Mouse (Mus musculus) urinary bladder, adult 18-20 months (tissue): ENCODE measurements at regions not wholly inside any gene's neighbourhood (a gene's known extent, or its start where the extent isn't known, plus 50 kb on each side); places are given as distances from the start of the nearest gene placed in this dataset.
"Not testable (repeated sequence)": the region's sequence is repeated elsewhere in the genome, so short reads cannot be mapped to it uniquely, and the experiment has no call there.

Experiments
- DNase-seq, 2 experiments: peaks; one replicate each; pipeline ENCODE4 v3.0.0; 2022; ENCODE audit warnings: low spot score in 2 of 2, mixed read lengths in 2 of 2

GRCm38 (mm10) chr7:63997997-63998396, 59.3 kb upstream of the Klf13 start:
- DNase-seq: no peak

DNA sequence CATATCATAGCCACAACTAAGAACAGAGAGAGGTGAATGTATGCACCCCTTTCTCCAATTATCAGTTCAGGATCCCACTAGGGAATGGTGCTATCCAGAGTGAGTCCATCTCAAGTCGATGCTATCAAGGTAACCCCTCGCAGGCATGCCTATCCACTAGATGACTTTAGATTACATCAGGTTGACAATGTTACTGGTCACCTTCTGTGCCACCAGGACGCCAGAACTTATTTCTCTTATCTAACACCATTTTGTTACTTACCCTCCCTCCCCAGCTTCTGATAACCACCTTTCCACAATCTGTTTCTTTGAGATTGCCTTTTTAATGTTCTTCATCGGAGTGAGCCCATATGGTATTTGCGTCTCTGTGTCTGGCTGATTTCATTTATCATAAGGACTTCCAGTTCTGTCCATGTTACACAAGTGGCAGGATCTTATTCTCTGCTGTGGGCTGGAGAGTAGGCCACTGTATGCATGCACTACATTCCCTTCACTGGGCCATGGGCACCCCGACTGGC, 57.9 kb upstream of the Klf13 start:
- DNase-seq: no peak

- DNase-seq: no peak
Measured at GRCm38 (mm10) chr7:63995255-63995980, 56.7 kb upstream of the Klf13 start.

GRCm38 (mm10) chr7:63994769-63995168, 56.1 kb upstream of the Klf13 start:
- not testable (repeated sequence) for DNase-seq

DNA sequence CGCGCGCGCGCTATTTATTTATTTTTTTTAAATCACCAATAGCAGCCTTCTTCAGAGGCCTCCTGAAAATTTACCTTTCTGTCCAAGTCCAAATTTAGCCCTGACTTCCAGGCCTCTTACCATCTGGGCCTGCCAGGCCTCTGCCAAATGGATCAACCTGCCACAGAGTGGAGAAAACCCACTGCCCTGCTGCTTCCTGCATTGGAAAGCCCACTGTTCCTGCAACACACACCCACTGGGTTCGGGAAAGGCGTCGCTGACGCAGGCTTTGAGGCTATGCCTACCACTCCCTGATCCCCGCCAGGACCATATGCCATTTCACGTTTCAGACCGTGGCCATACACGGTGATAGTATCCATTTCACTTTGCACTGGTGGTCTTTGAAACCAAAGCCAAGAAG, 53.4 kb upstream of the Klf13 start:
- no peak for DNase-seq

DNA sequence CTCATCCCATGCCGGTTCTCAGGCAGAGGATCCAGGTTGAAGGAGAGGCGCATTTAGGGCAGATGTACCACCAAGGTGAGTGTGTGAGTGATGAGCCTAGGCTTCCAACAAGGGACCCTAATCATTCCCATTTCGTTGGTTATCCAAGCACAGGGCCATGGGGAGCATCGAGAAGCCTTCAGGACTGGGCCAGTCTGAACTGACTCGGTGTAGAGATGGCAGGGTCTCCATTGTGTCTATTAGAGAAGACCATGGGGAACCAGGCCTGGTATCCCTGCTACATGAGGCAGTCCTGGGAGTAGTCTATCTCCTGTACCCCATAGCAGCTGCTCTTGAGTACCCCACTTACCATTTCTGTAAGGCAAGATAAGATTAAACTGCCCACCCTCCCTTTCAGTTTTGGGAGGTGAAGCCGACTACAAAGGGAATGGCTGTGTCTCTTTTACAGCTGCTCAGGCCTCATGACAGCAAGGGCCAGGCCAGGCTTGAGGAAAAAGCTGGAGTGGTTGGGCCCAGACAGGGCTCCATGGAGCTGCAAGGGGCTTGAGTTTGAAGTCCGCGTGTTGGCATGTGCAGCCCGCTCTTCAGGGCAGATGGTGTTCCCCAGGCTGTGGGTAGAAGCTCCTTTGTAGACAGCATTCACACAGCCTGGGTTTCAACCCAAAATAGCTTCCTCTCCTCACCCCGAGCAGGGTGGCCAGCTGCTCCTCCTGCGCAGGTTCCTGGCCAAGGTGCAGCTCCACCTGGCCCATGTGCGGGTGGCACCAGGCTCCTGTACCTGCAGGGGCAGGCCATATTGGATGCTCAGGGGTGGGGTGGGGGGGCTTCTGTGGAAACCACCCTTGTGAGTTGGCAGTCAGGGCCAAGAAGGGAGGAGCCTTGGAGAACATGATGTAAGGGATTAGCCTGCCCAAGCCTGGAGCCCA, 52.6 kb upstream of the Klf13 start:
- no peak for DNase-seq

DNA sequence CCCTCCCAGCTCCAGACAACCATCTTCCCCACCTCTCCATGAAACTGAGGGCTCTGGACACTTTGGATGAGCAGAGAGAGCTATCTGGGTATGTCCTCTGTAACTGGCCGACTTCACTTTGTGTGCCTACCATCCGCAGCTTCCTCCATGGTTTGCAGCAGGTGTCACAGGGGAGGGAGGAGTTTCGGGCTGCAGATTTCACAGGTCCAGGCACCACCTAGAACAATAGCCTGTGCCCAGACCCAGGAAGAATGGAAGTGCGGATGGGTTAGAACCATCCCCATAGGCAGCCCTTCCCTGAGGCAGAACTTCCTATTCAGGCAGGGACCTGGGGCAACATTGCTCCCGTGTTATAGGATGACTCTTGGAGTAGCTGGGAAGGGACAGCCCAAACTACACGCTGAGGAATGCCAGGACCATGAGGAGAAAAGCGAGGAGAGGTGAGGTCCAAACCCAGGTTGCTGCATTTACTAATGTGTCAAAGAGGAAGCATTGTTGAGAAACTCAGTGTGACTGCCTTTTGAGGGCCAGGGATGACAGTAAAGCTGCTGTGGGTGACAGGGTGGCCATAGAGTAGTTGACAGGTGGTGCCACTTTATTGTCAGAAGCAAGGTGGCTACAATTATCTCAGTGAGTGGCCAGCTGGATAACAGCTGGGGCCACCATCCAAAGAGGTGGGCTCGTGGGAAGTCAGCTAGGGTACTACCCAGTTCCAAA, 51.8 kb upstream of the Klf13 start:
- DNase-seq: no peak

DNA sequence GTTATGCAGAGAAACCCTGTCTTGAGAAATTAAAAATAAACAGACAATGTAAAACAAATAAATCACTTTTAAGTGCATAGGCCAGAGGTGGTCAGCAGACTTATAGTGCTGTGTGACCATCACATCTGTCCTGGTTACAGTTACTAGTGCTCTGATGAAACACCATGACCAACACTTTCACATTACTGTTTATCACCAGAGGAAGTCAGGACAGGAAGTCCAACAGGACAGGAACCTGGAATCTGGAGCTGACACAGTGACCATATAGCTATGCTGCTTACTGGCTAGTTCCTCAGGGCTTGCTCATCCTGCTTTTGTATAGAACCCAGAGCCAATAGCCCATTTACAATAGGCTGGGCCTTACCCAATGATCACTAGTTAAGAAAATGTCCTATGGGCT, 51.0 kb upstream of the Klf13 start:
- no peak for DNase-seq
